Mouse (Mus musculus): Measurements from ENCODE around the gene Atp6v1b1.

- no peak for TF ChIP-seq CTCF (IDR thresholded peaks at IDR 0.05; ENCODE audit: low read depth, low read length)
- TF ChIP-seq POLR2A (IDR thresholded peaks at IDR 0.05; ENCODE audit: borderline replicate concordance, low read depth, low read length) = no peak
These were observed 41.8 kb upstream of the Atp6v1b1 start for GRCm38 (mm10) chr6:83701001-83701400.

Data from bone marrow macrophage, adult 2 months (primary cell).